Comparison of ENCODE assay signal across 13 mouse cellular contexts in genomic region chr9:110020405-110020804, GRCm38 (mm10).
DNase-seq lines count a peak whose midpoint lies in the region.
"Had no signal": no experiment of that assay in that cellular context is flagged by ENCODE, and none has a peak within 500 bp of the region (broad histone marks: within the 10 kb centered on the region; RNA-seq: fewer than 3 reads in every experiment).

No protein-coding gene starts in this region.

- no peaks in the 10 kb centered on the region for H3K36me3 ChIP-seq in midbrain, embryonic 10.5 days
- H3K36me3 ChIP-seq: liver, embryonic 12.5 days had no signal

- 68% methylated on average over 5 of the region's 5 CpGs for WGBS in midbrain, embryonic 10.5 days

- no peak overlapping the region for H3K4me3 ChIP-seq in midbrain, embryonic 10.5 days
- H3K4me3 ChIP-seq: liver, embryonic 12.5 days; megakaryocyte, embryonic 14.5 days had no signal

- no peaks in the 10 kb centered on the region for H3K9me3 ChIP-seq in midbrain, embryonic 10.5 days (replicated peaks)
- H3K9me3 ChIP-seq: liver, embryonic 12.5 days; megakaryocyte, embryonic 14.5 days had no signal

- DNase-seq in left cerebral cortex, postnatal 25 days (ENCODE audit: low spot score in 2 of 2): peak; percentile 27 to 71
- DNase-seq in left cerebral cortex, postnatal 36 days (ENCODE audit: low spot score in 2 of 2): no peak
- DNase-seq in cerebellum, adult 18-20 months: peak; percentile 14 to 30
- peak; percentile 32 for DNase-seq in cerebellum, adult 9-11 months
- DNase-seq in layer of hippocampus, postnatal 10 days (ENCODE audit: low spot score in 2 of 2): peak; percentile 20
- DNase-seq in kidney, postnatal 10 days: no peak
- DNase-seq in midbrain, embryonic 10.5 days (ENCODE audit: low spot score): no peak
- DNase-seq: adrenal gland, postnatal 25 days; kidney, adult 9 months; left cerebral cortex, postnatal 4 days; thymus, postnatal 14 days had no signal

- H3K4me1 ChIP-seq in midbrain, embryonic 10.5 days: no peaks in the 10 kb centered on the region
- H3K4me1 ChIP-seq: liver, embryonic 12.5 days; megakaryocyte, embryonic 14.5 days had no signal

- intact Hi-C loops in left cerebral cortex, postnatal 25 days (cut with DNase I): no loop called here
- intact Hi-C loops in left cerebral cortex, postnatal 36 days (cut with DNase I): no loop called here

- H3K27ac ChIP-seq in midbrain, embryonic 10.5 days (replicated peaks): no peak overlapping the region
- H3K27ac ChIP-seq: liver, embryonic 12.5 days had no signal

- no peaks in the 10 kb centered on the region for H3K27me3 ChIP-seq in midbrain, embryonic 10.5 days (ENCODE audit: low read depth, poor library complexity, severe bottlenecking)
- H3K27me3 ChIP-seq: liver, embryonic 12.5 days; megakaryocyte, embryonic 14.5 days had no signal

Comparison
In these comparisons a context has a peak if more than half of its experiments do, and no peak if none do; other contexts are left out.
1. DNase-seq: peak in left cerebral cortex, postnatal 25 days (2 of 2), cerebellum, adult 18-20 months (2 of 2), cerebellum, adult 9-11 months (single experiment) and layer of hippocampus, postnatal 10 days (2 of 2); none in left cerebral cortex, postnatal 36 days (0 of 2), kidney, postnatal 10 days (single experiment) and midbrain, embryonic 10.5 days (single experiment).